Mouse (Mus musculus) c-Kit-positive CD71-negative TER-119-negative erythroid progenitor cells, embryonic 14.5 days (primary cell): ENCODE measurements around the gene Ets1.

Source experiments
- DNase-seq: peaks from one replicate; pipeline ENCODE4 v3.0.0-alpha.2; 2013; ENCODE audit warnings: low read depth

The Ets1 gene

GRCm38 (mm10) chr9:32616516-32617429, 19.2 kb upstream of the Ets1 start:
- DNase-seq, result no peak

GRCm38 (mm10) chr9:32617430-32617768, 18.6 kb upstream of the Ets1 start:
- no peak for DNase-seq

- DNase-seq, result no peak
Measured at GRCm38 (mm10) chr9:32618544-32619120, 17.4 kb upstream of the Ets1 start.

- DNase-seq, result no peak
Measured at GRCm38 (mm10) chr9:32619661-32620060, 16.4 kb upstream of the Ets1 start.

- no peak for DNase-seq
Measured at GRCm38 (mm10) chr9:32620446-32620845, 15.6 kb upstream of the Ets1 start.

- DNase-seq, result no peak
Measured at GRCm38 (mm10) chr9:32629385-32629981, 6.5 kb upstream of the Ets1 start.

GRCm38 (mm10) chr9:32631341-32631740, 4.7 kb upstream of the Ets1 start:
- DNase-seq, result no peak

GRCm38 (mm10) chr9:32632237-32632636, 3.8 kb upstream of the Ets1 start:
- no peak for DNase-seq

- DNase-seq, result no peak
Measured at GRCm38 (mm10) chr9:32644981-32645380, 9.0 kb downstream of the Ets1 start.

- no peak for DNase-seq
Measured at GRCm38 (mm10) chr9:32645475-32645874, 9.5 kb downstream of the Ets1 start.

GRCm38 (mm10) chr9:32646539-32647258, 10.7 kb downstream of the Ets1 start:
- no peak for DNase-seq

GRCm38 (mm10) chr9:32647506-32648250, 11.7 kb downstream of the Ets1 start:
- DNase-seq, result no peak

GRCm38 (mm10) chr9:32648286-32648685, 12.3 kb downstream of the Ets1 start:
- no peak for DNase-seq

- no peak for DNase-seq
Measured at GRCm38 (mm10) chr9:32650738-32651137, 14.7 kb downstream of the Ets1 start.

GRCm38 (mm10) chr9:32652112-32652511, 16.1 kb downstream of the Ets1 start:
- DNase-seq, result peak; percentile 28

GRCm38 (mm10) chr9:32654305-32654704, 18.3 kb downstream of the Ets1 start:
- DNase-seq, result no peak

- DNase-seq, result no peak
Measured at GRCm38 (mm10) chr9:32656351-32656844, 20.4 kb downstream of the Ets1 start.

GRCm38 (mm10) chr9:32657124-32657523, 21.1 kb downstream of the Ets1 start:
- no peak for DNase-seq

GRCm38 (mm10) chr9:32660406-32660960, 24.5 kb downstream of the Ets1 start:
- no peak for DNase-seq

GRCm38 (mm10) chr9:32661071-32661470, 25.1 kb downstream of the Ets1 start:
- no peak for DNase-seq

GRCm38 (mm10) chr9:32661561-32661960, 25.5 kb downstream of the Ets1 start:
- no peak for DNase-seq
